Mouse (Mus musculus) spleen, adult 12 weeks (tissue): ENCODE results near the gene Ctc1.
"Not testable (repeated sequence)": the region's sequence is repeated elsewhere in the genome, so short reads cannot be mapped to it uniquely, and the experiment has no call there.

ENCODE experiments used
- DNase-seq: peaks from one replicate; pipeline ENCODE4 v3.0.0; 2022; ENCODE audit warnings: low spot score

Gene Ctc1

GRCm38 (mm10) chr11:69008182-69009121 is 7.3 kb upstream of the Ctc1 start, which contains the start of gene Pfas:
TSS of gene Pfas (minus strand) at chr11:69008460.
- DNase-seq, result peak; percentile 91

GRCm38 (mm10) chr11:69009508-69009907 is 6.2 kb upstream of the Ctc1 start:
- DNase-seq, result no peak

- DNase-seq, result no peak
Measured at GRCm38 (mm10) chr11:69010400-69011323, 5.0 kb upstream of the Ctc1 start.

GRCm38 (mm10) chr11:69011445-69011844 is 4.3 kb upstream of the Ctc1 start:
- DNase-seq, result not testable (repeated sequence)

GRCm38 (mm10) chr11:69012071-69012601 is 3.6 kb upstream of the Ctc1 start:
- peak; percentile 78 for DNase-seq

GRCm38 (mm10) chr11:69016755-69017154 is 1.0 kb downstream of the Ctc1 start:
- no peak for DNase-seq

- no peak for DNase-seq
Measured at GRCm38 (mm10) chr11:69020691-69021090, 5.0 kb downstream of the Ctc1 start.

- no peak for DNase-seq
Measured at GRCm38 (mm10) chr11:69026562-69026961, 10.9 kb downstream of the Ctc1 start.

GRCm38 (mm10) chr11:69028805-69029204 is 13.1 kb downstream of the Ctc1 start:
- no peak for DNase-seq

- DNase-seq, result no peak
Measured at GRCm38 (mm10) chr11:69033552-69033951, 17.8 kb downstream of the Ctc1 start.

GRCm38 (mm10) chr11:69034585-69034984 is 18.9 kb downstream of the Ctc1 start:
- no peak for DNase-seq

- DNase-seq, result no peak
Measured at GRCm38 (mm10) chr11:69035411-69035810, 19.7 kb downstream of the Ctc1 start.

GRCm38 (mm10) chr11:69035849-69036248 is 20.1 kb downstream of the Ctc1 start:
- peak; percentile 71 for DNase-seq

- peak; percentile 85 for DNase-seq
Measured at GRCm38 (mm10) chr11:69036486-69037230, 20.9 kb downstream of the Ctc1 start.

- DNase-seq, result peak; percentile 79
Measured at GRCm38 (mm10) chr11:69037231-69038061, 21.7 kb downstream of the Ctc1 start.

- no peak for DNase-seq
Measured at GRCm38 (mm10) chr11:69038173-69038572, 22.5 kb downstream of the Ctc1 start.

GRCm38 (mm10) chr11:69045531-69046394 is 30.1 kb downstream of the Ctc1 start, which contains the start of gene Aurkb:
TSS of gene Aurkb (plus strand) at chr11:69045647.
- peak; percentile 81 for DNase-seq

GRCm38 (mm10) chr11:69046395-69046774 is 30.7 kb downstream of the Ctc1 start:
- no peak for DNase-seq

- DNase-seq, result no peak
Measured at GRCm38 (mm10) chr11:69047592-69047991, 31.9 kb downstream of the Ctc1 start.

GRCm38 (mm10) chr11:69048151-69048550 is 32.4 kb downstream of the Ctc1 start:
- DNase-seq, result no peak
